Mouse (Mus musculus) stomach, embryonic 14.5 days (tissue): ENCODE data around the gene Tmem184a. TPM values are rescaled to one million over a fixed set of nuclear protein-coding genes. Genes with fewer than 3 reads are reported as not detected.

Experiments
- ATAC-seq: fragments of 200-750 bp; cut with Nextera tagmentation; 2 replicates; pipeline ENCODE4 v1.8.0; 2017; ENCODE audit warnings: low read depth, moderate TSS enrichment; ENCODE audit not compliant: insufficient number of reproducible peaks, insufficient read depth, low FRiP score
- H3K27ac ChIP-seq: fragments of 300-500 bp; sonication (generic); 2 replicates; pipeline ENCODE4 v1.5.1; 2014; ENCODE audit warnings: mild to moderate bottlenecking, low read length, moderate library complexity, mixed read lengths
- H3K27me3 ChIP-seq: fragments of 300-500 bp; sonication (generic); 2 replicates; pipeline ENCODE4 v1.6.1; 2014; ENCODE audit warnings: low read length, control low read depth, mixed read lengths; ENCODE audit not compliant: control insufficient read depth, insufficient read depth
- H3K36me3 ChIP-seq: fragments of 300-500 bp; sonication (generic); 2 replicates; pipeline ENCODE4 v1.6.1; 2014; ENCODE audit warnings: mild to moderate bottlenecking, control low read depth, low read length, moderate library complexity, mixed read lengths; ENCODE audit not compliant: control insufficient read depth, insufficient read depth
- H3K4me1 ChIP-seq: fragments of 300-500 bp; sonication (generic); 2 replicates; pipeline ENCODE4 v1.6.1; 2014; ENCODE audit warnings: low read length, control low read depth, mixed read lengths; ENCODE audit not compliant: control insufficient read depth, insufficient read depth
- H3K4me2 ChIP-seq: fragments of 300-500 bp; sonication (generic); replicated peaks from 2 replicates; pipeline ENCODE4 v1.6.1; 2014; ENCODE audit warnings: low read depth, low read length, control low read depth
- H3K4me3 ChIP-seq: fragments of 300-500 bp; sonication (generic); 2 replicates; pipeline ENCODE4 v1.5.1; 2014; ENCODE audit warnings: low read depth, low read length, control low read depth
- H3K9ac ChIP-seq: fragments of 300-500 bp; sonication (generic); replicated peaks from 2 replicates; pipeline ENCODE4 v1.6.1; 2014; ENCODE audit warnings: low read depth, mild to moderate bottlenecking, control low read depth, low read length, moderate library complexity, mixed read lengths
- H3K9me3 ChIP-seq: fragments of 300-500 bp; sonication (generic); 2 replicates; pipeline ENCODE4 v1.6.1; 2016; ENCODE audit warnings: low read depth, low read length, control low read depth; ENCODE audit not compliant: control insufficient read depth
- WGBS: fragments of 180-500 bp; shearing (Covaris S2); extraction: QIAGEN DNeasy Blood & Tissue Kit; methylation state at CpG from one replicate; pipeline ENCODE4 v1.1.7; 2014; 5-methylcytosine and 5-hydroxymethylcytosine counted together
- polyA plus RNA-seq: library from polyadenylated mRNA; unstranded; fragments of >200 nt; fragmentation: Nextera tagmentation; extraction: Ambion mirVana; gene quantifications from 2 replicates; pipeline ENCODE4 v1.2.1, GENCODE M21; 2014

The Tmem184a gene
- polyA plus RNA-seq, 1 experiment from 2014 or later, result 9.0 TPM

DNA sequence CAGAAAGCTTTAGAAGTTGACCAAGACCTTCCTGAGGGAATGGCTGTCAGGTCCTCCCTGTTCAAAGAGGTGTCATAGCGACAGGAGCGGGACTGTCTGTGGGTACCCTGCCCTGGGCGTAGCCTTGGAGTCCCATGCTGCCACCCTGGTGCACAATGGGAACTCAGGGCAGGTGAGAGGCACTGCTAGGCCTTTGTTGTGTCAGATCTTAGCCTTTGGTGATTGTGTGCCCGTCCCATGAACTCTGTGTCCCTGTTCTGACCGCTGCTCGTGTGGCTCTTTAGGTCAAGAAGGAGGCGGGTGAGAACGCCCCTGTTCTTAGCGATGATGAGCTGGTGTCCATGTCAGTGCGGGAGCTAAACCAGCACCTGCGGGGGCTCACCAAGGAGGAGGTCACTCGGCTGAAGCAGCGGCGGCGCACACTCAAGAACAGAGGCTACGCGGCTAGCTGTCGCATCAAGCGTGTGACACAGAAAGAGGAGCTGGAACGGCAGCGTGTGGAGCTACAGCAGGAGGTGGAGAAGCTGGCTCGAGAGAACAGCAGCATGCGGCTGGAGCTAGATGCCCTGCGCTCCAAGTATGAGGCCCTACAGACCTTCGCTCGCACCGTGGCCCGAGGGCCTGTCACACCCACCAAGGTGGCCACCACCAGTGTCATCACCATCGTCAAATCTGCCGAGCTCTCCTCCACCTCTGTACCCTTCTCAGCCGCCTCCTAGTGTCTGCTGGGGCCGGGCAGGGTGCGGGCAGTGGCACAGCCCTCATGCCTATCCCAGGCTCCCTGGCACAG is 19.7 kb downstream of the Tmem184a start:
- Histone ChIP-seq H3K9ac (no peak overlapping the region), H3K36me3 (peaks cover 13% of the 10 kb centered on the region), H3K4me3 (no peak overlapping the region), H3K27me3 (no peaks in the 10 kb centered on the region), H3K4me2 (no peak overlapping the region), H3K9me3 (no peaks in the 10 kb centered on the region), H3K27ac (no peak overlapping the region), H3K4me1 (peaks cover 31% of the 10 kb centered on the region)
- ATAC-seq, result no peak
- 94% methylated on average over 33 of the region's 33 CpGs for WGBS

DNA sequence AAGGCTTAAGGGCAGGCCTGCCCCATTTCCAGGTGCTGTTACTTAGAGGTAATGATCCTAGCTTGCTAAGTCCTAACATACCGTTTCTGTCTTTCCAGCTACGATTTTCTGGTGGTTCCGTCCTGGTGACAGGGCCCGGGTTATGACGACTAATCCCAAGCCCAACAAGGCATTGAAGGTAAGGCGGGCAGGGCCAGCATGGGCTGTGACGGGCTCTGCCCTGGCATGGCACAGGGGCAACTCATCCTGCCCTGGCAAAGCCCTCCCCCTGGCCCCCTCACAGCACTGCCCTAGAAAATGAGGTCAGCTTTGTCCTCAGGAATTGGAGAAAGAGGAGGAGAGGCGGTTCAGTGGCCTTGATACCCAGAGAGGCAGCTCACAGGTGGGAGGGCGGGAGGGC is 20.7 kb downstream of the Tmem184a start:
- H3K4me1 ChIP-seq, result peaks cover 32% of the 10 kb centered on the region
- H3K36me3 ChIP-seq, result peaks cover 13% of the 10 kb centered on the region
- H3K27me3 ChIP-seq, result no peaks in the 10 kb centered on the region
- no peak overlapping the region for H3K4me2 ChIP-seq
- H3K9ac ChIP-seq, result no peak overlapping the region
- no peak for ATAC-seq
- no peaks in the 10 kb centered on the region for H3K9me3 ChIP-seq
- WGBS, result 89% methylated on average over 9 of the region's 9 CpGs
- H3K27ac ChIP-seq, result no peak overlapping the region
- no peak overlapping the region for H3K4me3 ChIP-seq

DNA sequence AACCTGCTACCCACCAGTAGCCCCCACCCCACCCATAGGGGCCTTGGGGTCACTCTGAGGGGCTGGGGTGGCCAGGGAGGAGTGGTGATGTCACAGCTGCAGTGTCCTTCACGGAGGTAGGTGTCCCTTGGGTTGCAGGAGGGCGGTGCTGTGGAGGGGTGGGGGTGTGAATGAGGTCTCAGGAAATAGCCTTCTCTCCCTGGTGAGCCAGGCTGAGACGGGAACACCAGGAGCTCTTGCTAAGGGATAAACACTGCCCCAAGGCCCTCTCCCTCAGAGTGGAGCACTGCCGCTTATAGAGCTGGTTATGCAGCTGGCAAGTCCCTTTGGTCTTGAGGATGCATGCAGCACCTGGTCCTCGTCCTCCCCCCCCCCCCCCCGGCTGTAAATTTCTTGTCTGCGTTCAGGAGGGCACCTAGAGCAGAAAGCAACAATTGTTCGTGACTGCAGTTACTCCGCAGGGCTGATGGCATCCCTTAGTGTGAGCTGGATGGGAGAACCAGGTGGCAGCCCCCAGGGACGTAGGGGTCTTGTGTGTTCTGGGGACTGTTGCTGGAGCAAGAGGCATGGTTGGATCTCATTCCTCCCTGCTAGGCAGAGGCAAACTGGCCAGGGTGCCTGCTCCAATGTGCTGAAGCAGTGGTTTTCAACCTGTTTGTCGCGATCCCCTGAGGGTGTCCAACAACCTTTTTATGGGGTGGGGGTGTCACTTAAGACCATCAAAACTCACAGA is 21.4 kb downstream of the Tmem184a start:
- no peaks in the 10 kb centered on the region for H3K27me3 ChIP-seq
- H3K4me3 ChIP-seq, result no peak overlapping the region
- H3K36me3 ChIP-seq, result peaks cover 13% of the 10 kb centered on the region
- peaks cover 33% of the 10 kb centered on the region for H3K4me1 ChIP-seq
- H3K4me2 ChIP-seq, result 0 out of 2 replicates have a peak overlapping the region, but pooled peaks have one; percentile 10
- H3K9me3 ChIP-seq, result no peaks in the 10 kb centered on the region
- no peak; the same call in 1 of the 2 replicates for ATAC-seq
- peak overlapping the region; percentile 27; the same call in 1 of the 2 replicates for H3K27ac ChIP-seq
- WGBS, result 35% methylated on average over 12 of the region's 12 CpGs
- H3K9ac ChIP-seq, result no peak overlapping the region

DNA sequence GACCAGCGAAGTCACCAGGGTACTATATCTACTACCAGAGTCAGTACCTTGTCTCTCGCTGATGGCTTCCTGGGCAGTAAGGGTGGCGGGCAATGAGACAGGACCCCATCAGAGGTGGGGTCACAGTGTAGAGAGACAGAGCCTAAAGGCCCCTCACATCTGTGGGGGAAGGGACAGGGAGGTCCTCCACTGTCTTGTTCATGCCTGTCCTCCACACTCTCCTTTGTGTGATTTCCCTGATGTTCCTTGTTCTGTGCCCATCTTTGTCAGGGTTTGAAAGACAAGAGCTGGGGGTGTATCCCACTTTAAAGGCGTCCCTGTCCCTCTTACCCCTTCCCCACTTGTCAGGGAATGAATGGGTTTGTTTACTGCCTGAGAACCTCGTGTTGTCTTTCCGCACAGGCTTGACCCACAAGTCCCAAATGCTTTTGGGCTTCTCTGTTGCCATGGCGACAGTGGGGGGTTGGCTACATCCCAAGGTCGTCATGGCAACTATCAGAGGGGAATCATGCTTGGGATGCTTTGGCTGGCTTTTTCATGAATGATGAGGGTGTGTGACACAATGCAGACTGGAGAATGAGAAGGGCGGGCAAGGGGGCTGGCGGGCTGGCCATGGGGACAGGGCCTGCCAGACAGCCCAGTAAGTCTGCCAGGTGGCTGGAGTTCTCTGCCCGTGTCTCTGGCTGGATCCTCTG is 22.1 kb downstream of the Tmem184a start:
- Histone ChIP-seq H3K27me3 (no peaks in the 10 kb centered on the region), H3K4me2 (peak overlapping the region; percentile 24), H3K27ac (peak overlapping the region; percentile 29), H3K4me1 (peaks cover 40% of the 10 kb centered on the region), H3K9ac (peak overlapping the region; percentile 14; the same call in 1 of the 2 replicates), H3K4me3 (no peak overlapping the region), H3K9me3 (no peaks in the 10 kb centered on the region), H3K36me3 (peaks cover 13% of the 10 kb centered on the region)
- WGBS, result 29% methylated on average over 11 of the region's 11 CpGs
- ATAC-seq, result peak; percentile 16; the same call in 1 of the 2 replicates

DNA sequence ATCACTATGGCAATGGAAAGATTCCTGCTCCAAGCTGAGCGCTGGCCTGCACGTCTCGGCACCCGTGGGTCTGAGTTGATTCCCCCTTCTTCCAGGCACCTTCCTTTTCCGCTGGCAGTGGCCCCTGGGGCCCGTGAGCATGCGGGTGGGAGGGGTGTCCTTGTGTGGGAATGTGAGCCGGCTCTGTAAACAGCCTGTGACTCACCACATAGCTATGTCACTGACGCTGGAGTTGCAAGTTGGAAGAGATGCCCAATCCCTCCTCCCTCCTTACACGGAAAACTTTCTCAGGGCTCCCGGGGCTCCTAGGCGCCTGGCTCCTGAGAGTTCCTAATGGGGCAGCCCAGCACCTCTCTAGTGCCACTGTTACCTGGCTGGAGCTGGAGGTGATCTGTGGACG is 22.8 kb downstream of the Tmem184a start:
- H3K4me1 ChIP-seq, result peaks cover 47% of the 10 kb centered on the region
- no peak overlapping the region for H3K9ac ChIP-seq
- 5% methylated on average over 13 of the region's 13 CpGs for WGBS
- H3K27me3 ChIP-seq, result no peaks in the 10 kb centered on the region
- H3K27ac ChIP-seq, result peak overlapping the region; percentile 29
- no peak overlapping the region for H3K4me3 ChIP-seq
- peaks cover 13% of the 10 kb centered on the region for H3K36me3 ChIP-seq
- peak overlapping the region; percentile 24 for H3K4me2 ChIP-seq
- peak; percentile 74 for ATAC-seq
- no peaks in the 10 kb centered on the region for H3K9me3 ChIP-seq

DNA sequence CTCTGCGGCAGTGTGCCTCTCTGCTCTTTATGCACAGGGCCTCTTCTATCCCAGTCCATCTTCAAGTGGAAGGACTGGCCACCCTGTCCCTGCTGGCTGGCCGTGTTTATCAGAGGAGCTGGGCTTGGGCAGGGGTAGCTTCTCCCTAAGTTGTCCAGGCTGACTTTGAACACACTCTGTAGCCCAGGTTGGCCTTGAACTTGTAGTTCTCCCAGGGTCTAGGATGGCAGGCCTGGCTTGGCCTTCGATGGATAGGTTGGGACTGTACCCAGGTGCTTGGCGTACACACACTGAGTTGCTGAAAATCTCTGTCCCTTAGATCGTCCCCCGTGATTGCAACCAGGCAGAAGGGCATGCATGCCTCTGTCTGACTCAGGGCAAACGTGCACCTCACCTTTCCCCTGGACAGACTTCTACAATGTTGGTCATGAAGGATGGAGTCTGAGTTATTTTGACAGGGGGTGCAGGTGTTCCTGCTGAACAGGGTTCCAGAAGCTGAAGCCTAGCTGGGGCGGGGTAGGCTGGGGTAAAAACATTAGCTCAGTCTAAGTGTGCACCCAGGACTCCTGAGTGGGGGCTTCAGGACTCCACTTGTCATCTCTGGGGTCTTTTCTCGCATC is 23.6 kb downstream of the Tmem184a start:
- no peak for ATAC-seq
- Histone ChIP-seq H3K4me1 (peaks cover 48% of the 10 kb centered on the region), H3K36me3 (peaks cover 13% of the 10 kb centered on the region), H3K4me2 (peak overlapping the region; percentile 24; the same call in 1 of the 2 replicates), H3K9me3 (no peaks in the 10 kb centered on the region), H3K27ac (peak overlapping the region; percentile 29), H3K9ac (no peak overlapping the region), H3K27me3 (no peaks in the 10 kb centered on the region), H3K4me3 (no peak overlapping the region)
- whole genome bisulfite sequencing, result 60% methylated on average over 9 of the region's 9 CpGs

DNA sequence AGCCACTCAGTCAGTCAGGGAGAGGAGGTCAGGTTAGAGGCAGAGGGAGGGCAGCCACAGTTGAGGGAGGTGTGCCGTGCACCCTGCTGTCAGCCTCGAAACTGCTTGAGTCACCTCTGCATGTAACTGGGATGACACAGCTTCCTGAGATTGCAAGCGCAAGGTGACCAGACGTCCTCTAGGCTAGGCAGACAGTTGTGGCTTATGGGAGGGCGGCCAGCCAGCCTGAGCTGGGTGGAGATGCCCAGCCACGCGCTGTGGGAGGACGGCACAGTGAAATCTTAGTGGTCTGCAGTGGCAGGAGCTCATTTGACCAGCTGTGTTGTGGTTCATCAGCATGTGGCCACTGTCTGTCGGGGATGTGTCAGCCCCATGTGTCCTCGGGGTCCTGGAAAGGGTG is 24.8 kb downstream of the Tmem184a start:
- Histone ChIP-seq H3K9ac (no peak overlapping the region), H3K27me3 (no peaks in the 10 kb centered on the region), H3K4me3 (no peak overlapping the region), H3K27ac (no peak overlapping the region), H3K9me3 (no peaks in the 10 kb centered on the region), H3K36me3 (peaks cover 3% of the 10 kb centered on the region; the same call in 1 of the 2 replicates), H3K4me2 (no peak overlapping the region), H3K4me1 (peaks cover 51% of the 10 kb centered on the region)
- ATAC-seq, result no peak
- 59% methylated on average over 10 of the region's 10 CpGs for WGBS

DNA sequence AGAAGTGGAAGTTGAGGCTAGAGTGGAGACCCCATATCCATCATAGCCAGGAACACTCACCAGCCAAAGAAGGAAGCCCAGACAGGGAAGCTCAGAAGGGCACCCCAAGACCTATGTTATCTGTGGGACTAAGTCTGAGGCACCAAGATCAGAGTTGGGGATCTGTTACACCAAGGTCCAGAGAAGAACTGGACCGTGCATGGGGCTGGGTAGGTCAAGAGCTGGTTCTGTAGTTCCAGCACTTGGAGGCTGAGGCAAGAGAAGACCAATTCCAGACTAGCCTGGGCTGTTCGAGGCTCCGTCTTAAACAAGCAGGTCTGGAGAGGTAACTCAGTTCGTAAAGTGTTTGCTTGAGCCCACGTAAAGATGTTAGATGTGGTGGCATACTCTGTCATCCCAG is 25.6 kb downstream of the Tmem184a start:
- Histone ChIP-seq H3K36me3 (no peaks in the 10 kb centered on the region), H3K27ac (peak overlapping the region; percentile 34; the same call in 1 of the 2 replicates), H3K27me3 (no peaks in the 10 kb centered on the region), H3K9ac (no peak overlapping the region), H3K4me2 (peak overlapping the region; percentile 100; the same call in 1 of the 2 replicates), H3K9me3 (no peaks in the 10 kb centered on the region), H3K4me1 (peaks cover 51% of the 10 kb centered on the region), H3K4me3 (no peak overlapping the region)
- ATAC-seq, result no peak
- 85% methylated on average over 5 of the region's 5 CpGs for WGBS
